Mouse (Mus musculus): ENCODE data around the gene Rhbdd1.

DNA sequence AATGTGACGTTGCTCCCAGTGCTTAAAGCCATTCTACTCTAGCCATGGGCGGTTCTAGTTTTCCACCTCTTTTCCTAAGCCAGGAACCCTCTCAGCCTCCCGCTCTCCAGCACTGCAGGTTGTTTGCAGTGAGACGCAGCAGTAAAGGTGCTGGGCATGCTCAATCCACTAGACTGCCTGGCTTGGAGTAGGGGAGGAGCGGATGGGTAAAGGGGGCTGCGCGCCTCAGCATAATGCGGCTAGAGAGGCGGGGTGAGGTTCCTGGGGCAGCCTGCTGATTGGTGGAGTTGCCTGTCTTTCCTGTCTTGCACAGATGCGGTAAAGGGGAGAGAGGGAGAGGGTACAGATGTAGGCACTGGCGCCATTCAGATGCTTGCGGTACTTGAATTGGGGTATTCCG is 23.5 kb upstream of the Rhbdd1 start:
- TF ChIP-seq CTCF (IDR thresholded peaks at IDR 0.05; ENCODE audit: control insufficient read depth, insufficient read depth, insufficient read length) (no peak), USF1 (IDR thresholded peaks at IDR 0.05; ENCODE audit: low read depth) (no peak), MAX (IDR thresholded peaks at IDR 0.05) (no peak), CEBPB (IDR thresholded peaks at IDR 0.05; ENCODE audit: low read depth) (no peak), MYOG (IDR thresholded peaks at IDR 0.05; ENCODE audit: control insufficient read depth, extremely low read depth, insufficient read length) (no peak), FOSL1 (IDR thresholded peaks at IDR 0.05; ENCODE audit: insufficient read depth, low read length, poor library complexity, severe bottlenecking) (no peak)

All from C2C12 (cell line).